Mouse (Mus musculus) frontal cortex, adult (tissue): ENCODE measurements around the gene Slc22a3.

Experiments used
- ATAC-seq: cut with Nextera tagmentation; 2 replicates; pipeline ENCODE4 v1.9.2; 2017; ENCODE audit warnings: mild to moderate bottlenecking, moderate library complexity, mixed read lengths; ENCODE audit not compliant: low TSS enrichment

Gene Slc22a3

DNA sequence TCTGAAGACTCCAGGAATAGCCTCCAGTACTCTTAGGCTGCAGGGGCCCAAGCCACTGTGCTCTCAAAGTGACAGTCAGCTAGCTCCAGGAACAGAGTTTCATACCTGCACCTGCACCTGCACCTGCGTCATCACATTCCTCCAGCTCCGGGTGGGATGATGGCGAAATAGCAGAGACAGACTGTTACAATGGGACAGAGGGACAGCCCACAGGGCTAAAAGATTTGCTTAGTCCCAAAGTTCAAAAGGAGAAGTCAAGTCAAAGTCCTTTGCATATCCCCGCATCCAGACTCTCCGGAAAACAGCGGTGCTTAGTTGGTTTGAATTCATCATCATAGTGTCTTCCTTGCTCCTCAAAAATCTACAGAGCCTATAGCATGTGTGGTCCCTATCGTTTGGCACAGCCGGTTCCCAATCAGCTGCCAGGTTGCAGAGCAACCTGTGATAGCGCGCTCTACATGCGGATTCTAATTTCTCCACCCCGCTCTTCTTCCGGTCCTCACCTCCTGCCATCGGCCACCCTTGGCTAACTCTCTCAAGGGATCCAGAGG is at the start of gene Slc22a3:
Slc22a3 (minus strand) TSS at position 51 of the 551 bp plus-strand sequence.
- ATAC-seq, result no peak

DNA sequence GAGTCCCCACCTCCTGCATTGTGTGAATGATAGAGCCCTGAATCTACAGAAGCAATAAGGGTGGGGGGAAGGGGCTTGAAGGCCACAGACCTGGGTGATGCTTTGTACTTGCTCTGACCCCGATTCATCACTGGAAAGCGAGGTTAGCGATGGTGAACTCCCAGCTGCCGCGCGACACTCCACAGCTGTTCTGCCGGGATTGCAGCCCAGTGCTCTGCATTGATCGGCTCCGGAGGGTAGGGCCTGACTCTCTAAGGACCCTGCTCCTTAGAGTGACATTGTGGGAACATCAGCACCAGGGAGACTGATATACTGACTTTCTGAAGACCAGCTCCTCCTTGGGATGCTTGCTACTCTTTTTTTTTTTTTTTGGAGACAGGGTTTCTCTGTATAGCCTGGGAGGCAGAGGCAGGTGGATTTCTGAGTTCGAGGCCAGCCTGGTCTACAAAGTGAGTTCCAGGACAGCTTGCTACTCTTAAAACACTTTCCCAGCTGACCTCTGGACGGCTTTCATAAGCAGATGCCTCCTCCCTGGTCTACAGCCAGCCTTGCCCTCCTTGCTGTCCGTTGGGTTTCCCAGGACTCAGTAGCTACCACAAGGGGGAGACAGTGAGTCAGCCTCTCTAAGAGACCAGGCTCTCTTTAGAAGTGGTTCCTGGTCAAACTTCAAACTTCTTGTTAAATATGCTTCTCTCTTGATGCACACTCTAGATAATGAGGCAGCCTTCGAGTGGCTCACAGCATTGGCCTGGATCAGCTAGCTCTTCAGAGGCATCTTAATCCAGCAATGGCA is 27.0 kb upstream of the Slc22a3 start:
- ATAC-seq, result peak; percentile 70; the same call in 1 of the 2 replicates

DNA sequence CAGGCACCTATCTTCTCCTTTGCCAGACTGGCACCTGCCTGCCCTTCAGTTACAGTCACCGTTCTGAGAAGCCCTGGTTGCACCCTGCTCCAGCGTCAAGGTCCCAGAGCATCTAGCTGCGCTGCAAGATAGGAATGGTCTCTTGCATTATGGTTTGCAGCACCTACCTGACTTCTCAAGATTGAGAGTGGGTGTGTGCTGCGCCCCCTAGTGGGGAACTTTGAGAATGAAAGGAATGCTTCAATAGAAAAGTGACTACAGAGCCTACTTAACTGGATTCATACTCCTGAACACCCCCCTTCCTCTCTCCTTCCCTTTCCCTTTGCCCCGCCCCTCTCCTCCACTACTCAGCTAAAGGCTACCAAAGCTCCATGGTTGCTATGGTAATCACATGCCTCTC is 24.6 kb upstream of the Slc22a3 start:
- ATAC-seq, result no peak

DNA sequence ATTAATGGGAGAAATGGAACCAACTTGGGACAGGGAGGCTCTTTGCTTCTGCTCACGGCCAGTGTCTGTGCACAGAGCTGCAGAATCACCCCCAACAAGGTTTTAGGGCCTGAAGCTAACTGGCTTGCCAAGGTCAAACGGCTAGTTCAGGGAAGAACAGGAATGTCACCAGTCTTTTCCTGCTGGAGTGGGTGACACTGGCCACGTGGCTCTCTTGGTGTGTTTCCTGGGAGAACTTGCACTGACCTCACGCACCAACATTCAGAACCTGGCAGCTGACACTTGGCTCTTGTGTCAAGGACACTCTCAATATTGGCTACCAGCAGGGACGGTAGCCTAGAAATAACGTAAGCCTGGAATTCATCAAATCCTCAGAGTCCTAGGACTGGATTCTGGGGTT is 22.6 kb upstream of the Slc22a3 start:
- no peak for ATAC-seq

DNA sequence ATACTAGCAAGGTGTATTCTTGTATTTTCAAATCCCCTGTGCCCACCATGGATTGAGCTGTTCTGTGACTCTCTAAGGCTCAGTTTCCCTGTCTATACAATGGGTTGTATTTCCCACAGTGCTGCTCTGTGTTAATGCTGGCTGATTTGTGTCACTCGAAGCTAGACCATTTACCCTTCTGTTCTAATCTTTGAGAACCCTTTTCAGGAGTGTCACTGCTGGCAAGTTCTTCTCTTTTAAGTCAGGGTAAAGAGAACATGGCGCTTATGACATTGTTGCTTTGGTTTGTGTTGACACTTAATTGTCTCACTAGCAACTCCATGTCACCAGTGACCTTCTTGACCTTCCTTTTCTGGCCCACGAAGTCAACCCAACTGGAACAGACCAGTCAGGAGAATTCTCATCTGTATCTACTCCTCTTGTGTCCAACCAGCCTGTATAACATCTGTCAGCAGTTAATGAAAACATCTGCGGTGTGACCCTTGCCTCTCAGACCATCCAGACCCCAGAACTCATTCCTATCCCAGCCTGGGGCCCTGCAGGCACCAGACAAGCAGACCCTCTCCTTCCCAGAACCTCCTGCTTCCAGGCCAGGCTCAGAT is 22.0 kb upstream of the Slc22a3 start:
- ATAC-seq, result no peak

DNA sequence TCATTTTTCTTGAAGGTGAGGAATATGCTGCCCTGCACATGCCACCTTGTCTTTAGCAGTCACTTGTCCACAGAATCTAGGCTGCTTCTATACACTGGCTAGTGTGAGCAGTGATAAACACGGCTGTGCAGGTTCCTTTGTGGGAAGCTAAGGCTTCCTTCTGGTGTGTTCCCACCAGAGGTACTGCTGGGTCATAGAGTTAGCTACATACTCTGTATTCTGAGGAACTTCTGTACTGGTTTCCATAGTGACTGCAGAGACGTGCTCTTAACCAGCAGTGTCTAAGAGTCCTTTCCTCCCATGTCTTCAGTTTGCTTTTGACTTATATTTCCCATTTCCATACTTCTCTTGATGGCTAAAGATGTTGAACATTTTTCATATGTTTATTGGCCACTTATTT is 11.6 kb upstream of the Slc22a3 start:
- no peak for ATAC-seq

DNA sequence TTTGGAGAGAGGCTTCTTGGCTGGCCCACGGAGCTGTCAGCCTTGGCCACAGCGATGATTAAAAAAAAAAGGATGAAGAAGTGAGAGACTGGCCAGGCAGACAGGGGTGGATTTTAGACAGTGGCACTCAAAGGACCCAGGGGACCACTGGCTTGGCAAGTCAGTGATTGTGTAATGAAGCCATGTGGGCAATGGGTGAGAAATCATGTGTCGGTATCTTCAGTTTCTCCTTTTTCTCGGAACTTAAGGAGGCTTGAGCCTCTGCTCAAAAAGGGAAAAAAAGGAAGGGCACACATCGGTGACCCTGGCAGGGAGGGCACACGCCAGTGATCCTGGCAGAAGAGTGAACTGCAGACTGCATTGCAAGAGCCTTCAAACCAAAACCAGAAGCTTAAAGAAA is 10.7 kb upstream of the Slc22a3 start:
- ATAC-seq, result no peak

DNA sequence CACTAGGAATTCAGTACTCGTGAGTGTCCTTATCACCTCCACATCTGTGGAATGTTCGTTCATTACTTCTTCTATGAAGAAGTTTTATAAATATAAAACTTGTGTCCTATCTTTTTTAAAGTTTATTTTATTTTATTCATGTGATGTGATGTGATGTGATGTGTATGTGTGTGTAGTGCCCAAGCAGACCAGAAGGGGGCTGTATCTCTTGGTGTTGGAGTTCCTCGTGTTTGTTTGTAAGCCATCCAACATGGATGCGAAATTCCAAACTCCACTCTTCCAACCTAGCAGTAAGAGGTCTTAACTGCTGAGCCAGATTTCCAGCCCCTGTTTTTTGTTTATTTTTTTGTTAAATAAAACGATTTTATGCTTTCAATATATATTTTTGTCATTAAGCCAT is 6.5 kb upstream of the Slc22a3 start:
- ATAC-seq, result no peak

DNA sequence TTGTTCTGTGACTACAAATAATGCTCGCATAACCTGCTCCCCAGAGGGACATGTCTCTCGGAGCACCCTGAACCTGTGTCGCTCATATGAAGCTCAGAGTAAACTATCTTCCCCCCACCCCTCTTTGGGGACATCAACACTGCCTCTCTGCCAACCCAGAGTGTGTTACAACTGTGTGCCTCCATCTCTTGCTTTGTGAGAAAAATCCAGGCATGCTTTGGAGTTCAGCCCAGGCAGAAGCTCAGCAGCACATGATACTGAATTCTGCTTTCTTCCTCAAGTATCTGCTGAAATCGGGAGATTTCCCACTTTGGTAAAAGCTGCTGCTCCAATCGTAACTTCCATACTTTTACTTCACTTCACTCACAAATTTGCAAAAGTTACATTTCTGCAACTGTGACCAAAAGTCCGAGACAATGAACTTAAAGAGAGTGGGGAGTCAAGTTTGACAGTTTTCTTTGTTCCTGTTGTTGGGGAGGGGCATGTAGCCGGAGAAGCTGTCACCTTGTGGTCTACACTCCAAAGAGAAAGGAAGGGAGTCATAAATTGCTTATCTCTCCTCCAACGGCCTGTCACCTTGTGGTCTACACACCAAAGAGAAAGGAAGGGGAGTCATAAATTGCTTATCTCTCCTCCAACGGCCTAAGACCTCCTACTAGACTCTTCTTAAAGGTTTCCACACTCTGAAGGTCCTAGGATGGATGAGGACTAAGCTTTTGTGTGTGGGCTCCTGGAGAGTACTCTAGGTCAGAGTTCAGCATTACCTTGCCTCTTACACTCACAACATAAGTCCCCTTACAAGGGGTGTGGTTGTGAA is 5.8 kb upstream of the Slc22a3 start:
- ATAC-seq, result no peak

DNA sequence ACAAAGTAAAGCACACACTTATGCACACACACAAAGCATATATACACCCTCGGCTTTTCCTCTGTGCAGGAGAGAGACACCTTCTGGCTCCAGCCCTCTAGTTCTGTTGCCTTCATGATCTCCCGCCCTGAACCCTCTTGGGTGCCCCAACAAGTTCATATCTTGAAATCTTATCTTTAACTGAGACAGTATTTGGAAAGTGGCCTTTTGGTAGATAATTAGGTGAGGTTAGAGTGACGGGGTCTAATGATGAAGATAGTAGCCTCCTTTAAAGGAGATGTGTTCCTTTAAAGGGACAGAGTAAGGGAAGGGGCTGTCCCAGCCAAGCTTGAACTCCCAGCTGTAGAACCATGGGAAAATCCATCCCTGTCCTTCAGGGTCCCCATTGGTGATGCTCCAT is 3.7 kb upstream of the Slc22a3 start:
- no peak for ATAC-seq

DNA sequence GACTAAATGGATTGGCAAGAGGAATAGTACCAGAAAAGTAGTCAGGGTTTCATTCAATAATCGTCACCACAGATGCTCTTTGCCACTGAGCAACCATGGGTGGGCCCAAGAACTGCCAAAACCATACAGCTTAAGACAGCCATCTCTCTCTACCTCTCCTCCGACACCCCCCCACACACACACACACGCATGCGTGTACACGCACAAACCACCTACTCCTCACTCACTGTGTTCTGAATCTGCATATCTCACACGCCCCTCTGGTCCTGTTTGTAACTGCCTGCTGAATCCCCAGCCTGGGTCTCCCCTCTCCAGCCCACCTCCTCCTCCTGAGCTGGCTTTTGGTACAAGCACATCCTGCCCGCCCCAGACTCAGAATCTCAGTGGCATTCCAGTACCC is 872 bp upstream of the Slc22a3 start:
- ATAC-seq, result no peak

DNA sequence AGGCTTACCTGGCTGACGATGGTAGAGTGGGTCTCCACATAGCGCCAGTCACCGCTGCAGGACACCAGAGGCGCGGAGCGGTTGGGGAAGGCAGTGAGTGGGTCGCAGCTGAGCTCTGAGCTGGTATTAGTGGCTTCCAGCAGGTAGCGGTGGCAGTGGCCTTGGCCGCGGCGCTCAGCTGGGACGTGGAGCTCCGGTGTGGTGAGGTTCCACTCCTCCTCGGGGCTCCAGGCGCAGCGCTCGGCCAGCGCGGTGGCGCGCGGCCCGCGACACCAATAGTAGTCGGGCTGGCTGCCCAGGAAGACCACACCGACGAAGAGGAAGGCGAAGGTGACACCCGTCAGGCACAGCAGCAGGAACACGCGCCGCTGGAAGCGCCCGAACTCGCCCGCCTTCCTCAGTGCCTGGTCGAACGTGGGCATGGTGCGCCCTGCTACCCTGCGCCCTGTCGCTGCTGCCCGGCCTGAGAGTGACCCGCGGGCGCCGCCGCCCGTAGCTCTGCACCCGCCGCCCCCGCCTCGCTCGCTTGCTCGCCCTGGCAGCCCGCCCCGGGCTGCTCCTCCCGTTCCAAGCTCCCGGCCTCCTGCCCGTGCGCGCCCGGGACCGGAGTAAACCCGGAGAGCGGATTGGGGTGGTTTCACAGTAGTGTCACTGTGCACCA is 471 bp downstream of the Slc22a3 start:
- no peak for ATAC-seq

DNA sequence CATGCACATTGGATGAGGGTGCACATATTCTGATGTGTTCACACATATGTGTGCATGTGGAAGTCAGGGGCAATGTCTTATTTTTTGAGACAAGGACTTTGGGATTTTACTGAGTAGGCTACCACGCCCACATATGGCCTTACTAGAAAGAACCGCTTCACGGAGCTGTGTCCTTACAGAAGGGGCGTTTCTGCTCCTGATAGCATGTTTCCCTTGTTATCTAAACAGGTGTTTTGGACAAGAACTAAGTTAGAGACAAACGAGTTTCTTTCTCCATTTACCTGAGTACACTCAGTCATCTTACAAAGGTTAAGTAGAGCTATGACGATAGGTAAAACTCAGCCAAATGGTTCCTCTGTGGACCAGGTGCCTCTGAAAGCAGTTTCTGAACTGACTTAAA is 1.8 kb downstream of the Slc22a3 start:
- ATAC-seq, result no peak

DNA sequence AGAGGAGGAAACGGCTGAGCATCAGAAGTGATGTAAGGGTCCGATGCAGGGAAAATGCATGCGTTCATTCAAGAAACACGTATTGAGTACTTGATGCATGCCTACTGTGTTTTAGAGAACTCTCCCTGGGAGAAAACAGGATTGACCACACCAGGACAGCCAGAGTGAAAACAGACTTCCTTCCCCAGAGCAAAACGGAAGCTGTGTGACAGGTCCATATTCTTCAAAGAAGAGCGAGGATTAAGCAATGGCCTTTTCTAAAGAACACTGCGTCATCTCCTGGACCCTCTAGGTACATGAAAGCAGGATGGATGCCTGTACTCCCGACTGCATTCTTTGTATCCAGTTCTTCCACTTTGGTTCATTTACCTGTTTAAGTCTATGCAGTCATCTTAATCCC is 8.1 kb downstream of the Slc22a3 start:
- no peak for ATAC-seq

DNA sequence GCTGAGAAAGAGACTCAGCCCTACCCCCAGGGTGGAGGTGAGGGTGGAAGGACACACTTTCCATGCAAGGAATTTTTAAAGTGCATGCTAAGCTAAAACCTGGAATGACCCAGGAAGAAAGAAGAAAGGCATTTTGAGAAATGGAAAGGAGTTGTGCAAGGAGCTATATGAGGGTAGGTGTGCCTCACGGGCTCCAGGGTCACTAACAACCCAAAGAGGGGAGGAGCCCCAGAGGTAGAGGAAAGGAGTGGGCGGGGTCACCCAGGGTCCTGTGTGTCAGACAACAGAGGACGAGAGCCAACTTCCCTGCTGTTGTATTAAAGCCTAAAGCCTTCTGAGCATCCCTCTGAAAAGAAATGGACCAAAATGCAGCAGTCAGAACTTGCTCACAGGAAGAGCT is 11.9 kb downstream of the Slc22a3 start:
- no peak for ATAC-seq

DNA sequence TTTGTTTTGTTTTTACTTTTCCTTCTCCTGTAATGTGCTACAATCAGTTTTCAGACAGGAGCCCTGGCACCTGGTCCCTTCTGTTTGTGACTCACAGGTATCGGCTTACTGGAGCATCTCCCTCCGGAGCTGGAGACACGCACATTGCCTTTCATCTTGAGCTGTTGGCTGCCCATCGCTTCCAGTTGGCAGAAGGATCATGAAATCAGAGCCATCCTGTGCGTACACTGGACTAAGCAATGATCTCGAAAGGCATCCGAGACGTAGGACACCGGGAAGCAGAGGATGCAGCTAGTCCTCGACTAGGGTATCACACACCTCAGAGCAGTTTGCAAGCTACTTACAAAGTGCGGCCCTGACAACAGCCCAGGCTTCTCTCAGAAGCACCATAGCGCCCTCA is 15.9 kb downstream of the Slc22a3 start:
- ATAC-seq, result no peak

DNA sequence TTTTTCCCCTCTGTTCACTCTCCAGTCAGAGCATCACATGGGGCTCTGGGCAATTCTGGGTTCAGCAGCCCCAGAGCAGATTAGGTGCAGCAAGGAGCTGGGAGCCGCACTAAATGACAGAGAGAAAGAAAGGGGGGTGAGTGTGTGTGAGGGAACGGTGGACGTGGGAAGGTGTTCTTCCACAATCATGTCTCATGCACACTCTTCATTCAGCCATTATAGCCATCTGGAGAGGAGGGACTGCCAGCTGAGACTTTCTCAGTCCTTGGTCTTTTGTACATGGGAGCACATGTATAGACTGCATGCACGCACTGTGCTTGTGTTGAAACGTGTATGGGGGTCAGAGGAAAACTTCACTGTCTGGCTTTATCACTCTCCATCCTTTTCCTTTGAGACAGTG is 17.6 kb downstream of the Slc22a3 start:
- peak; percentile 78 for ATAC-seq

DNA sequence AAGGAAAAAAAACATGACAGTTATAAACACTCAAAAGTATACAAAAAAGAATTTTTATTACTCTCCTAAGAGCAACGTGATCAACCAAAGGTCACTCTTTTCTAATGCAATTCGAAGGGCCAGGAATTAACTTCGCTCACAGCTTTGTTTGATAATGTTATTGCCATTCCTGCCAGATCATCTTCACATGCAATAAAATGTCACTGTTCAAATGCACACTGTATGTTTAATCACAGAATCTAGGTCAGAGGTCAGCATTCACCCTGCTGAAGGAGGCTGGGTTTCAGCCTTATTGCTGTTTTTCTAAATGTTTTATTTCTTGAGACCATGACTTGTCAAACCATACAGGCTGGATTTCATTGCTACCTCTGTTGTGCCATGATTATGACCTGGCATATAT is 21.8 kb downstream of the Slc22a3 start:
- no peak for ATAC-seq

DNA sequence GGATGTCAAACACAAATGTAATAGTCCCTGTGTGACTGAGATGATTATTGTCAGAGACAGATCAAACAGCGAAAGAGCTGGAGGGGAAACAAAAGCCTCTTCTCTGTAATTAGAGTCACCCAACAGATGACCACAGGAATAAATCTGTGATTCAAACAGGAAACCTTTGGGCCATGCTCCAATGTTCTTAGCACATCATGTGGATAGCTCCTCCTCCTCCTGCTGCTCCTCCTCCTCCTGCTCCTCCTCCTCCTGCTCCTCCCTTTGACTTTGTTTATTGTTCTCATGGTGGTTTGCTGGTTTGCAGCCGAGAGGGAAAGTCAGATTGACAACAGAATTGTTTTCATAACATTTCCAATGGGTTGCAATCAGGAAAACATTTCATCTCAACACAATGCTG is 28.1 kb downstream of the Slc22a3 start:
- ATAC-seq, result no peak

DNA sequence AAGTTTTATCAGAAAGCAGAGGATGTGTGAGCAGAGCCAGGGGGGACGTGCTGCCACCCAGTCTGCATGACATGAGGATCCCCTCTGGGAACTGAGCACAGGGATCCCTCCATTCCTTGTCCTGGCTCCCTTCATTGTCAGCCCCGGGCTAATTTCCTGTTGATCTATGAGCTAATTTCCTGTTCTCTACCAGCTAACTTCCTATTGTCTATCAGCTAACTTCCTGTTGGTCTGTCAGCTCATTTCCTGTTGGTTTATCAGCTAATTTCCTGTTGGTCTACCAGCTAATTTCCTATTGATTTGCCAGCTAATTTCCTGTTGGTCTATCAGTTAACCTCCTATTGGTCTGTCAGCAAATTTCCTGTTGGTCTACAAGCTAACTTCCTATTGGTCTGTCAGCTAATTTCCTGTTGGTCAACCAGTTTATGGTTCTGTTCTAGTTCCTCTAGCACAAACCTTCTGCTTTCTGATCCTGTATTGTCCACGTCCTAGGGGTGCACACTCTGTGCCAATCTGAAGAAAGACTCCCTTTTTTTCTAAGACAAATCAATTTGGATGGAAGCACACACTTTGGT is 32.9 kb downstream of the Slc22a3 start:
- no peak for ATAC-seq

DNA sequence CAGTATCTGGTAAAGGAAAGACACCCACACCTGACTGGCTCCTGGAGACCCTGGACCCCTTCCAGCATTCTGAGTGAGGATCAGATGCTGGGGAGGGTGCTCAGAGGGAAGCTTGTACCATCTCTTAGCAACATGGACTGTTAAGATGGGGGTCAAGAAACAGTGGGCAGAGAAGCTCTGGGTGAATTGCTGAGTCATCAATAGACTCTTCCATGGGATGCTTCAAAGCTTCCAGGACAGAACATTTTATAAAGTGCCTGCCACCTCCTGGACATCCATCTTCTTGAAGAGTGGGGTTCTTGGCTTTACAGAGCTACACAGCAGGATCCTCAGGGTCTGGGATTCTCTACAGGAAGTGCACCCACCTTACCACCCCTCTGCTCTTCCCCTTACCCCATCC is 35.0 kb downstream of the Slc22a3 start:
- no peak for ATAC-seq

DNA sequence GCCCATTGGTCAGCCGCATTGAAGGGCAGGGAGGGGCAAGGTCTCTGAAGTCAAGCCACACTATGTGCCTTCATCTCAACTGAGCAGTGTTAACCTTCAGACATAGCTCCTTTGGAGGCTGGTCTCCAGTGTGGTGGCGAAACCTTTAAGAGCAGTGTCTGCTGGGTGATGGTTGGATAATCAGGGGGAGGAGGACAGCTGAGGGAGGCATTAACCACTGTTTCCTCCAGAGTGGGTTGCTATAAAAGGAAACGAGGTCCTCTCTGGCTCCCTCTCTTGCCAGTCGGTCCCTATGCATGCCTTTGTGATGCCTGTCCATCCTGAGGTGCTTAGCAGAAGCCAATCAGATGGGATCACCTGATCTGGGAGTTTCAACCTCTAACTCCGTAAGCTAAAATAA is 38.8 kb downstream of the Slc22a3 start:
- no peak for ATAC-seq
